Mouse (Mus musculus): ENCODE data around the gene Tarbp1. TPM values are rescaled to one million over a fixed set of nuclear protein-coding genes. Genes with fewer than 3 reads are reported as not detected.

The Tarbp1 gene
- 2.3 TPM in 2 replicates for polyA plus RNA-seq (2016; fragmentation: Nextera tagmentation; extraction: Ambion mirVana)

DNA sequence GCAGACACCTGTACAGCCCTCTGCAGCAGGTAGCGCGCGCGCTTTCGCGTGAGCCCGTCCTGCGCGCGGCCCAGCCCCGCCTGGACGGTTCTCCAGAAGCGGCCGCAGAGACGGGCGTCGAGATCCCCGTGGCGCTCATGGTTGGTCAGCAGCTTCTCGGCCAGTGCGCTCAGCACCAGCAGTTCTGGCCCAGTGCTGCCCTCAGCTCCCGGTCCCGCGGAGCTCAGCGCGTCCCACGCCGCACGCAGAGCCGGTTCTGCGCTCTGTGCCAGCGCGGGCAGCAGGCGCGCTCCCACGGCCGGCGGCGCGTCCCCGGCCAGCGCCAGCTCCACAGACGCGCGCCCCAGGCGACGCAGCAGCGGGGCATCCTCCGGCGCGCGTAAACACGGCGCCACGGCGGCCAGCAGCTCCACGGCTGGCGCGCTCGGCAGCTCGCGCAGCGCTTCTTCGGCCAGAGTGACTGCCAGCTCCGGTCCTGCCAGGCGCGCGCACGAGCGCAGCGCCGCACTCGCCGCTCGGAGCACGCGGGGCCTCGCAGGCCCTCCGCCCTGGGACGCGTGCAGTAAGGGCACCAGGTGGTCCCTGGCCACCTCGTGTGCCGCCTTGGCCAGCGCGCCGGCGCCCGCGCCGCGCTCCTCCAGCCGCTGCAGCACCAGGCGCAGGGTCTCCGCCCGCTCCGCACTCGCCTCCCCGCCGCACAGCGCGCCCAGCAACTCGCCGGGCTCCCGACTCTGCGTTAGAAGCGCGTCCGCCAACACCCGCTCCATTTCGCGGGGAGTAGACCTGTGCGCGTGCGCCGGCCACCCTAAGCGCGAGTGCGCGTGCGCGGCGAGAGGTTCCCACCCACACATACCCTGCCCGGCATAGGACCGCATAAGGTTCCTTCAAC lies at the start of gene Tarbp1:
Gene Tarbp1, minus strand, starts transcription at position 767 of the 889 bp plus-strand sequence.
- no peaks in the 10 kb centered on the region for H3K9me3 ChIP-seq
- WGBS: under 1% methylated on average over 123 of the region's 124 CpGs

DNA sequence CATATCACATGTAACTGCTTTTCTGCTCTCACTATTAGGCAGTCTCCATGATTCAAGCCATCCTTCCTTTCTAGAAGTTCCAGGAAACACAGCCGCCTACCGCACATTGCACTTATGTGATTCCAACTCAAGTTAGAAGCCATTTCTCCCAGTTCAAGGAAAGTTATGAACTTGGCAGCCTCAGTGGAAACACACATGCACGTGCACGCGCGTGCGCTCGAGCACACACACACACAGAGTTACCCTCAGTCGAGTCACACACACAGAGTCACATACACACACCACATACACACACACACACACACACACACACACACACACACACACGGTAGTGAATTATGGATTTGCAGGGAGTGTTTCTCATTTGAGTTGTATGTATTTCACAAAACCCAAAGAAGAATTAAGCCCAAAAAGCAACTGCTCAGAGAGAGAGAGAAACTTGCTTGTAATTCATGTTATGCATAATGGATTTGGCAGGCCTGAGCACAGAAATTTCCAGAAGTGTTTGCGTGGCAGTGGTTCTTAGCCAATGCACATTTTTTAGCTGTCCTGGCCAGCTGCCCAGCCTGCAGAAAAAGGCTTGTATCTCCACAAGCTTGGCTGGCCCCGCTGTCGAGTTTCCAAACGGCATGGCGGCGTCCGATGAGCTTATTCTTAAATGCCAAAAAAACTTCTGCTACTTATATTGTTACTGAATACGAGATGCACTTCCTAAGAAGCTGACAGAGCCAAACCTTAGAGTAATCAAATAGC lies 49.5 kb upstream of the Tarbp1 start:
- H3K36me3 ChIP-seq: no peaks in the 10 kb centered on the region
- 87% methylated on average over 18 of the region's 18 CpGs for WGBS
- no peaks in the 10 kb centered on the region for H3K27me3 ChIP-seq
- no peak overlapping the region for H3K4me3 ChIP-seq
- H3K4me2 ChIP-seq (replicated peaks): no peak overlapping the region
- H3K4me1 ChIP-seq: 0 out of 2 replicates have a peak, but pooled peaks cover 2% of the 10 kb centered on the region
- no peak for ATAC-seq (ENCODE audit: low FRiP score, low read depth)
- no peak overlapping the region for H3K27ac ChIP-seq (replicated peaks)
- no peak overlapping the region for H3K9ac ChIP-seq (replicated peaks)
- no peaks in the 10 kb centered on the region for H3K9me3 ChIP-seq

More for the DNA sequence above, at the start of gene Tarbp1:
- H3K9ac ChIP-seq (replicated peaks): peak within 1 kb of the TSS; percentile 76
- peak within 1 kb of the TSS; percentile 85 for H3K4me3 ChIP-seq
- 0 out of 2 replicates have a peak, but pooled peaks cover 11% of the 10 kb centered on the region for H3K36me3 ChIP-seq
- H3K27me3 ChIP-seq: peaks cover 19% of the 10 kb centered on the region
- ATAC-seq (ENCODE audit: low FRiP score, low read depth): peak; percentile 92
- H3K27ac ChIP-seq (replicated peaks): peak within 1 kb of the TSS; percentile 87
- H3K4me1 ChIP-seq: peaks cover 16% of the 10 kb centered on the region
- H3K4me2 ChIP-seq (replicated peaks): peak within 1 kb of the TSS; percentile 93

DNA sequence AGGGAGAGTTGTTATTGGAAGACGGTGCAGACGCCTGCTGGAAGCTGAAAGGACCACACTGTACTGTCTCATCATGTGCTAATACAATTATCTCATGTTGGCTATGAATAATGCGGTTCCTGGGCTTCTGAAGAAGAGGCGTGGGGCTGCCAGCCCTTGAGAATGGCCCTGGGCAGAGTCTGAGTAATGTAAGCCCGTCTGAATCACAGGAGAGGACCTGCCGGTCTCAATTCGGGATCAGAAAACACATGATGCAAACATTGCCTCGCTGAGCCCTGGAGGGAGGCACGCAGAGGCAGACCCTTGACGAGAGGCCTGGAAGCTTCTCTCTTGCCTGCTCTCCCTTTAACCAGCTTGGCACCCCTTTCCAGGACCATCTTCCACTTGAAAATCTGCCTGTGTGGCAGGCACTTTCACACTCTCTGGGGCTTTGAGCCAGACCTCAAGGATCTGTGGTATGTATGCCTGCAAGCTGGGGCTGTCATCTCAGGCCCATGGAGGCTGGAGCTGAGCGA lies 48.3 kb upstream of the Tarbp1 start:
- H3K4me1 ChIP-seq: 0 out of 2 replicates have a peak, but pooled peaks cover 5% of the 10 kb centered on the region
- no peak overlapping the region for H3K4me2 ChIP-seq (replicated peaks)
- H3K9ac ChIP-seq (replicated peaks): no peak overlapping the region
- no peaks in the 10 kb centered on the region for H3K36me3 ChIP-seq
- ATAC-seq (ENCODE audit: low FRiP score, low read depth): no peak
- 86% methylated on average over 11 of the region's 11 CpGs for WGBS
- no peak overlapping the region for H3K4me3 ChIP-seq
- H3K9me3 ChIP-seq: no peaks in the 10 kb centered on the region
- no peak overlapping the region for H3K27ac ChIP-seq (replicated peaks)
- no peaks in the 10 kb centered on the region for H3K27me3 ChIP-seq

DNA sequence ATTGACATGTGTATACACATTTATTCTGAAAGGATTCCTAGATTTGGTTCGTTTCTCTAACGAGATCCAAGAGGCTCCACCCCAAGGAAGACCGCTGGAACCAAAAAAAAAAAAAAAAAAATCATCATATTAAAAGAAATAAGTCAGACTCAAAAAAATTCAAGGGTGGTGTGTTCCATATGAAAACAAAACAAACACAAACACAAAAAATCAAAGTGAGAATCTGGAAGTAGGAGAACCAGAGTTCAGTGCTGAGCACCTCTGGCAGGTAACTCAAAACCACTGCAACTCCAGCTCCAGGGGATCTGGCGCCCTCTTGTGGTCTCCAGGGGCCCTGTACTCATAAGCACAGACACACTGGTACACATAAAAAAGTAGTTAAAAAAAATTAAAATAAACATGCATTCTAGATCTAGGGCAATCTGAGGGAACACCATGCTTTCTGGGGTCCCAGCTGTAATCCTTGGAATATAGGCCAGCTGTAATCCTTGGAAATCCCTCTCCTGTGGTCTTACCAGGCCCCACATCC lies 44.6 kb upstream of the Tarbp1 start:
- Histone ChIP-seq H3K4me3 (no peak overlapping the region), H3K36me3 (no peaks in the 10 kb centered on the region), H3K9me3 (no peaks in the 10 kb centered on the region), H3K27me3 (no peaks in the 10 kb centered on the region), H3K9ac (replicated peaks) (no peak overlapping the region), H3K4me2 (replicated peaks) (no peak overlapping the region), H3K4me1 (peaks cover 23% of the 10 kb centered on the region), H3K27ac (replicated peaks) (no peak overlapping the region)
- 87% methylated on average over 4 of the region's 4 CpGs for WGBS
- no peak for ATAC-seq (ENCODE audit: low FRiP score, low read depth)

DNA sequence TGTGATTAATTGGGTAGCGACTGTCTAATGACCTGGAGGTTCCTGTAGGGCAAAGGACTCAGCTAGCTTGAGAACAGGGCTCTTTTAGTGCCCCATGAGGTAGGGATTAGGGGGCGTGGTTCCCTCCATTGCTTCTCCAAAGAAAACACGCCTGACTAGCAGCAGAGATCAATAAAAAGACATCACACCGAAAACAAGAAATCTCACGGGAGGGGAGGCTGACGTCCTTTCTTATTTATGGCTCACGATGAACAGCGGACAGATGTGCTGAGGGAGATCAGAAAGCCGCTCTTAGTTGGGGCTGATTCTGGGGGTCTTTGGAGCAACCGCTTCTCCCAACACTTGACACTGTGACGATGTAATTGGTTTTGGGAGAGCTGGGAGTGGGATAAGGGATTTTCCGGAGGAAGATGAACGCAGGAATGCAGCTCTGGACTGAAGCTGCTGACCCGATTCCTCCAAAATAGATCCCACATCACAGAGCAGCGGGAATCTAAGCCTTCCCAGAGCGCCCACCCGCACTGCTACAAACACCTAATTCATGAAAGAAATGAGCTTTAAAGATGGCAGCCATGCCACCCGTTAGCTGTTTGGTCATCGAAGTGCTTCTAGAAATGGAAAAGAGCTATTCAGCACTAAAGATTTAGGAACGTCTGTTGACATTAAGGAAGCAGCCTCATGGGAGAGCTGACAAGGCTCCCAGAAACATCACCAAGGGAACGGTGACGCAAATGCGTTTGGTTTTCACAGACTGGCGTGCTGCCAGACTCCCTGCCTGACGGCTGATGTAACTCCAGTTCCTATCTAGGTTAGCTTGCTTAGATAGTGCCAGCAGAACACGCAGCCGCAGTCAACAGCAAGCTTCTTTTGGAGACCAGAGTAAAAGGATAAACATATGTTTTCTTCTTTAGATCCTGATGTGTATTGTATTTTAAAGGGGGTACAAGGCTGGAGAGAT lies 42.0 kb upstream of the Tarbp1 start:
- no peaks in the 10 kb centered on the region for H3K36me3 ChIP-seq
- no peak overlapping the region; the same call in 1 of the 2 replicates for H3K9ac ChIP-seq (replicated peaks)

DNA sequence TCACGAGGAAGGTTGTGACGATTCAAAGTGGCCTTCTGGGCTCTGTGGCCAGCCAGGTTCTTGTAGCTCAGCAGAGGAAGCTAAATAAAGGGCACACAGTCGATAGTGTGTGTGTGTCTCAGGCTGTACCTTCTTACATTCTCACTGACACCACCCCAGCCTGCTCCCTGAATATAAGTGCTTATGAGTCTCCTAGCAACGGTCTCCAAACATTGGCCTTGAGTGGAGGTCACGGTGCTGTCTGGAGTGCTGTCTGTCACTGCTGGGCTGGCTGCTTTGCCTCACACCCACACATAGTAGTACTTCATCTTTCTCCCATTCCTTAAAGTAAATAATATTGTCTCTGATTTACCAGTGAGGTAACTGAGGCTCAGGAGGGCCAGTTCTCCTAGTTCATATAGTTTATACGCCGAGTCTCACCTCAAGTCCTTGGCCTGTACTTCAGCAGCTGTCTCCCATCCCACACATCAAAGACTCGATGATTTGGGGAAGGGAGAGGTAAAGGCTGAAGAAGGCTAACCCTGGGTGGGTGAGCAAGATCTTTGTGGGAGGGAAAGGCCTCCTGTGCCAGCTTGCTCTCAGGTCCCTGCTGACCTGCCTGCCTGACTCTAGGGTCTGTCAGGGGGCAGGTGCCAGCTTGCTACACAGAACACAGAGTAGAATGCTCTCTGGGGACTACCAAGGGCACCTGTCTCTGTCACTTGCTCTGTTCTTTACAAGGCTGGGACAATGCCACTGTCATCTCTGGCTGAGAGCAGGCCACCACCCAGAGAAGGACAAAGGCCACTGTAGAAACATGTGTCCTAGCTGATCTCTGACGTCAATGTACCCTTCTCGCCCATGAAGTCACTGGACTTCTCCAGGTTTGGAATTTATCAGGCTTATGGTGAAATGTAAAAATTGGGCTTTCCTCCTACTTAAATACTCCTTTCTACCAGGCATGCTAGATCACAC lies 39.4 kb upstream of the Tarbp1 start:
- H3K27ac ChIP-seq (replicated peaks): no peak overlapping the region

More for the DNA sequence above, 42.0 kb upstream of the Tarbp1 start:
- peak overlapping the region; percentile 69 for H3K27ac ChIP-seq (replicated peaks)
- H3K4me1 ChIP-seq: peaks cover 28% of the 10 kb centered on the region
- no peaks in the 10 kb centered on the region for H3K27me3 ChIP-seq
- ATAC-seq (ENCODE audit: low FRiP score, low read depth): peak; percentile 76
- H3K9me3 ChIP-seq: no peaks in the 10 kb centered on the region
- H3K4me3 ChIP-seq: peak overlapping the region; percentile 31
- 6% methylated on average over 27 of the region's 27 CpGs for WGBS
- peak overlapping the region; percentile 56 for H3K4me2 ChIP-seq (replicated peaks)

DNA sequence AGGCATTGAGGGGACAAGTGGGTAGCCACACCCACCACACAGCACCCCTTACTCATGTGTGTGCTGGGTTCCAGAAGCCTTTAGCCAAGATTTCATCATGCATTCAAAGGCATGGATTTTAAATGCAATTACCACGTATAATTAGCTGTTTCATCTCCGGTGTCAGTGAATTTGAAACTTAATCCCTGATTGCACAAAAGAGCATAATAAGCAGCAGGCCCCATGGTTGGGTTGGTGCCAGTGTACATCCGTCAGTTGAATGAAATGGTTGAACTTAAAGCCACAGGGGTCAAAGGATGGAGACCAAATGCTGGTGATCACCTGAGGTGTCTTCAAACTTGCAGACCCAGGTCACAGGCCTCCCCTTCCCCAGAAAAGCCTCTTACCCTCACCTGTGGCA lies 36.0 kb upstream of the Tarbp1 start:
- no peak overlapping the region for H3K4me3 ChIP-seq

More for the DNA sequence above, 39.4 kb upstream of the Tarbp1 start:
- no peak for ATAC-seq (ENCODE audit: low FRiP score, low read depth)
- H3K9me3 ChIP-seq: no peaks in the 10 kb centered on the region
- no peaks in the 10 kb centered on the region for H3K27me3 ChIP-seq
- H3K4me1 ChIP-seq: peaks cover 28% of the 10 kb centered on the region
- H3K4me3 ChIP-seq: no peak overlapping the region
- H3K9ac ChIP-seq (replicated peaks): no peak overlapping the region
- no peaks in the 10 kb centered on the region for H3K36me3 ChIP-seq
- no peak overlapping the region for H3K4me2 ChIP-seq (replicated peaks)
- 76% methylated on average over 10 of the region's 10 CpGs for WGBS

DNA sequence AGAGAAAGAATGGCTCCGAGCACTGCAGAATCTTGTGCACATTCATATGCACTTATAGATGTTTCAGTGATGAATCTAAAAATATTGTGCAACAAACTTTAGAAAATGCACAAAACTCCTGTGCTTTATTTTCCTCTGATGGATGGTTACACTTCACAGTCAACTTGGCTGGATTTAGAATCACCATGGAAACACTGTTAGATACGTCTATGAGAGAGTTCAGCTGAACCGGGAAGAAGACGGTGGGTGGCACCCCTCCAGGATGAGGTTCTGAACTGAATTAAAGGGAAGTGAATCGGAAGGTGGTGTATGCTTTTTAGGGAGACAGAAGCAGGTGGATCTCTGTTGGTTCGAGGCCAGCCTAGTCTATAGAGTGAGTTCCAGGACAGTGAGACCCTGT lies 34.8 kb upstream of the Tarbp1 start:
- no peak for ATAC-seq (ENCODE audit: low FRiP score, low read depth)
- H3K36me3 ChIP-seq: no peaks in the 10 kb centered on the region
- H3K4me1 ChIP-seq: peaks cover 5% of the 10 kb centered on the region
- no peaks in the 10 kb centered on the region; the same call in 1 of the 2 replicates for H3K27me3 ChIP-seq
- WGBS: 70% methylated on average over 6 of the region's 6 CpGs
- no peak overlapping the region for H3K4me3 ChIP-seq
- no peak overlapping the region for H3K9ac ChIP-seq (replicated peaks)
- 0 out of 2 replicates have a peak, but pooled peaks cover 4% of the 10 kb centered on the region for H3K9me3 ChIP-seq
- H3K4me2 ChIP-seq (replicated peaks): no peak overlapping the region
- no peak overlapping the region for H3K27ac ChIP-seq (replicated peaks)

More for the DNA sequence above, 36.0 kb upstream of the Tarbp1 start:
- H3K36me3 ChIP-seq: no peaks in the 10 kb centered on the region
- ATAC-seq (ENCODE audit: low FRiP score, low read depth): no peak
- H3K9ac ChIP-seq (replicated peaks): no peak overlapping the region
- WGBS: 63% methylated on average over 3 of the region's 3 CpGs
- peaks cover 5% of the 10 kb centered on the region for H3K4me1 ChIP-seq
- no peak overlapping the region for H3K27ac ChIP-seq (replicated peaks)
- H3K4me2 ChIP-seq (replicated peaks): no peak overlapping the region
- no peaks in the 10 kb centered on the region for H3K9me3 ChIP-seq
- no peaks in the 10 kb centered on the region; the same call in 1 of the 2 replicates for H3K27me3 ChIP-seq

DNA sequence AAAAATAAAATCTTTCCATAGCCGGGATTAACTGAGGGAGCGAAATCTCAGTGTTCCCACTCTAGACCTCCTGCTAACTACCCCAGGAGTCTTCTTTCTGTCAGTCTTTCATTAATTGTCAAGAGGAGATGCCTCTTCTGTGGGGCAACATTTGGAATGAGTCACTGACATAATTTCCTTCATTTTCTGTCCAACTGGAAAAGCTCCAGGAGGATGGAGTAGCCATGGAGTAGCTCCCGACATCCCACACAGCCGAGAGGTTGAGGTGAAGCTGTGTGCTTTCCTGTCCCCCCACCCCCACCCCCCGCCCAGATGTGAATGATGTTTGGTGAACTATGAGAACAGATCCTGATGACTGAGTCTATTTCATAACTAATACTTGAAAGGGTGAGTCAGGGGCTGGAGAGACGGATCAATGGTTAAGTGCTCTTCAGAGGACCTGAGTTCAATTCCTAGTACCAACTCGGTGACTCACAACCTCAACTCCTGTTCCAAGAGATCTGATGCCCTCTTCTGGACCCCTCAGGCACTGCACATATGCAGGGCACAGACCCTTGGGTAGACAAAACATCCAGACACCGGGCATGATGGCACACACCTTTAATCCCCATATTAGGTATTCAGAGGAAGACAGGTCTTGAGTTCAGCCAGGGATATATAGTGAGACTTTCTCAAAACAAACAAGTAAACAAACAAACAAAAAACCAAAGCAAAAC lies 34.2 kb upstream of the Tarbp1 start:
- ATAC-seq (ENCODE audit: low FRiP score, low read depth): no peak
- H3K36me3 ChIP-seq: no peaks in the 10 kb centered on the region

More for the DNA sequence above, 34.2 kb upstream of the Tarbp1 start:
- no peak overlapping the region for H3K27ac ChIP-seq (replicated peaks)
- peaks cover 4% of the 10 kb centered on the region for H3K4me1 ChIP-seq
- no peak overlapping the region for H3K4me2 ChIP-seq (replicated peaks)
- no peak overlapping the region for H3K9ac ChIP-seq (replicated peaks)
- H3K9me3 ChIP-seq: 0 out of 2 replicates have a peak, but pooled peaks cover 4% of the 10 kb centered on the region
- no peak overlapping the region for H3K4me3 ChIP-seq
- 89% methylated on average over 8 of the region's 8 CpGs for WGBS
- no peaks in the 10 kb centered on the region; the same call in 1 of the 2 replicates for H3K27me3 ChIP-seq
